ENCODE assay signal across 8 mouse cellular contexts in the genomic region with DNA sequence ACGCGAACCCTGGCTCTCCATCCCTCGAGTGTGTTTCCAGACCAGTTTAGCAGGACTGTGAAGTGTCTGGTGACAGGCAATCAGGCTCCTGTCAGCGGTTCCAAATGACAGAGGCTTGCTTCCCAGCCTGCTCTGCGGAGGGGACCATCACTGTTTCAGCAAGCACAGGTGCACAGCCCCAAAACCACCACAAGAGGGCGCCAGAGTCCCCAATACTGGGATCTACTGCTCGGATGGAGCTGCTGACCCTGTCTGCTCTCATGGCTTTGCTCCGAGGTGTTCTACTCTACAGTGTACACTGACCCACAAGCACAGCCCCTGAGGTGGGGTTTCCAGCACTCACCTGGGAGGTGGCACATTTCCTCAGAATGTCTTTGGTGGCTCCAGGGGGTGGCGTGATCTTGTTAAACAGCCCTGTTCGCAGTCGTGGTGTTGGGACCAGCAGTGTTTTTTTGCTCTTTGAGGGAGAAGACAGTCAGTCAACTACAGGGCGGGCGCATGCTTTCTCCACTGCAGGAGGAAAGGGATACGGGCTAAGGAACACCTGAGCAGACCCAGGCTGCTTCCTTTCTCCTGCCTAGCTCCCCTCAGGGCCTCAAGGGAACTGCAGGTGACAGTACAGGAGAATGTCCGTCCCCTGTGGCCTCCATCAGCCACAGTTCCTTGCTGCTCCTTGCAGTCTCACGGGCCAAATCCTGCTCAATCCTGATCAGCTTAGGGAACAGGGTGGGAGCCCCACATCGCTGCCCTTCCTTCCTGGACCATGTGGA. TPM values are rescaled to one million over a fixed set of nuclear protein-coding genes. Genes with fewer than 3 reads are reported as not detected.
A peak's percentile ranks its signal among the peaks of the same experiment; 100 is the strongest.
DNase-seq lines count a peak whose midpoint lies in the region; ATAC-seq and TF ChIP-seq lines count a peak whose summit lies in the region.
"Had no signal": no experiment of that assay in that cellular context is flagged by ENCODE, and none has a peak within 500 bp of the region (broad histone marks: within the 10 kb centered on the region; RNA-seq: fewer than 3 reads in every experiment).

No protein-coding gene starts in this region.

- WGBS in forebrain, embryonic 11.5 days: 50% methylated on average over 17 of the region's 17 CpGs
- WGBS in heart, embryonic 15.5 days: 41% methylated on average over 17 of the region's 17 CpGs

- H3K27ac ChIP-seq in forebrain, embryonic 11.5 days (ENCODE audit: low read depth, low read length): no peak overlapping the region
- no peak overlapping the region for H3K27ac ChIP-seq in heart, embryonic 15.5 days
- H3K27ac ChIP-seq: macrophage had no signal

- peak; percentile 99 for TF ChIP-seq CTCF in brain, embryonic 14.5 days (IDR thresholded peaks at IDR 0.05; ENCODE audit: borderline replicate concordance, extremely low read depth, insufficient read depth, insufficient read length)

- peaks cover 5% of the 10 kb centered on the region; the same call in 1 of the 2 replicates for H3K4me1 ChIP-seq in forebrain, embryonic 11.5 days (replicated peaks; ENCODE audit: control insufficient read depth, insufficient read depth, low read length)
- peaks cover 33% of the 10 kb centered on the region for H3K4me1 ChIP-seq in heart, embryonic 15.5 days (replicated peaks)

- no peak for TF ChIP-seq POLR2A in brain, embryonic 14.5 days (IDR thresholded peaks at IDR 0.05; ENCODE audit: borderline replicate concordance, extremely low read depth, insufficient read depth, insufficient read length, poor library complexity, severe bottlenecking)

- peak; percentile 57 for DNase-seq in Muller cell, postnatal 12 days (ENCODE audit: inconsistent ontology term)
- peak; percentile 73 for DNase-seq in brain, embryonic 14.5 days (ENCODE audit: low read depth)
- peak; percentile 92 for DNase-seq in forebrain, embryonic 11.5 days (ENCODE audit: low spot score)
- peak; percentile 43 to 79 for DNase-seq in layer of hippocampus, adult 18-20 months (ENCODE audit: low spot score in 2 of 2)
- DNase-seq in lung, postnatal 25 days (ENCODE audit: low spot score): peak; percentile 71
- peak; percentile 54 for DNase-seq in skeletal muscle tissue, adult 2 months (ENCODE audit: low read depth, low spot score)

- H3K36me3 ChIP-seq in forebrain, embryonic 11.5 days (ENCODE audit: control insufficient read depth, insufficient read depth, low read length): peaks cover 5% of the 10 kb centered on the region; the same call in 1 of the 2 replicates
- H3K36me3 ChIP-seq in heart, embryonic 15.5 days: peaks cover 45% of the 10 kb centered on the region

- H3K4me2 ChIP-seq in forebrain, embryonic 11.5 days (ENCODE audit: low read depth, low read length, severe bottlenecking): no peak overlapping the region
- no peak overlapping the region for H3K4me2 ChIP-seq in heart, embryonic 15.5 days

- H3K27me3 ChIP-seq in forebrain, embryonic 11.5 days (ENCODE audit: control insufficient read depth, insufficient read depth, low read length): no peaks in the 10 kb centered on the region
- peaks cover 10% of the 10 kb centered on the region; the same call in 1 of the 2 replicates for H3K27me3 ChIP-seq in heart, embryonic 15.5 days

- ATAC-seq in forebrain, embryonic 11.5 days (replicated peaks; ENCODE audit: low FRiP score): peak; percentile 29; the same call in 1 of the 2 replicates
- peak; percentile 60 for ATAC-seq in heart, embryonic 15.5 days (replicated peaks; ENCODE audit: insufficient number of reproducible peaks, insufficient read depth, low FRiP score, low read depth)

- H3K9ac ChIP-seq in forebrain, embryonic 11.5 days (ENCODE audit: low read length): no peak overlapping the region
- H3K9ac ChIP-seq in heart, embryonic 15.5 days: no peak overlapping the region

- no peak overlapping the region for H3K4me3 ChIP-seq in forebrain, embryonic 11.5 days (ENCODE audit: low read depth, low read length)
- no peak overlapping the region for H3K4me3 ChIP-seq in heart, embryonic 15.5 days

- H3K9me3 ChIP-seq in forebrain, embryonic 11.5 days (ENCODE audit: control insufficient read depth, low read length): no peaks in the 10 kb centered on the region
- H3K9me3 ChIP-seq in heart, embryonic 15.5 days (replicated peaks): no peaks in the 10 kb centered on the region

RNA-seq across cellular contexts. Expression of gene Mthfsd, which starts 4.0 kb away (rescaled TPM):
- polyA plus RNA-seq in brain, embryonic 14.5 days (2012; rRNA removed): 81.0 and 120 TPM in 2 replicates
- polyA plus RNA-seq in forebrain, embryonic 11.5 days (2014; fragmentation: Nextera tagmentation; extraction: Ambion mirVana): 52.8 and 58.7 TPM in 2 replicates
- 29.7 and 38.2 TPM in 2 replicates for polyA plus RNA-seq in heart, embryonic 15.5 days (2015; fragmentation: Nextera tagmentation; extraction: Ambion mirVana)
- total RNA-seq in layer of hippocampus, adult 18-20 months (2021): 10 to 100 TPM; 36.6 to 37.2 TPM

RNA-seq across cellular contexts. Expression of gene Foxc2, which starts 11.7 kb away (rescaled TPM):
- 1.4 and 3.5 TPM in 2 replicates for polyA plus RNA-seq in brain, embryonic 14.5 days (2012; rRNA removed)
- 6.1 and 6.3 TPM in 2 replicates for polyA plus RNA-seq in forebrain, embryonic 11.5 days (2014; fragmentation: Nextera tagmentation; extraction: Ambion mirVana)
- 6.4 and 8.5 TPM in 2 replicates for polyA plus RNA-seq in heart, embryonic 15.5 days (2015; fragmentation: Nextera tagmentation; extraction: Ambion mirVana)
- total RNA-seq in layer of hippocampus, adult 18-20 months (2021): under 1 TPM; 0.69 to 0.96 TPM
- polyA plus RNA-seq: macrophage had no signal

RNA-seq across cellular contexts. Expression of gene Foxf1, which starts 20.0 kb away (rescaled TPM):
- 1.2 and 1.3 TPM in 2 replicates for polyA plus RNA-seq in brain, embryonic 14.5 days (2012; rRNA removed)
- polyA plus RNA-seq in forebrain, embryonic 11.5 days (2014; fragmentation: Nextera tagmentation; extraction: Ambion mirVana): 0.17 and 0.91 TPM in 2 replicates
- polyA plus RNA-seq in heart, embryonic 15.5 days (2015; fragmentation: Nextera tagmentation; extraction: Ambion mirVana): 3.3 and 9.6 TPM in 2 replicates
- total RNA-seq in layer of hippocampus, adult 18-20 months (2021): under 1 TPM; 0.48 to 0.92 TPM

RNA-seq across cellular contexts. Expression of gene Foxl1, which starts 23.5 kb away (rescaled TPM):
- 0.20 and 0.37 TPM in 2 replicates for polyA plus RNA-seq in brain, embryonic 14.5 days (2012; rRNA removed)
- 0.39 and 0.81 TPM in 2 replicates for polyA plus RNA-seq in forebrain, embryonic 11.5 days (2014; fragmentation: Nextera tagmentation; extraction: Ambion mirVana)
- polyA plus RNA-seq in heart, embryonic 15.5 days (2015; fragmentation: Nextera tagmentation; extraction: Ambion mirVana): 0.34 and 0.94 TPM in 2 replicates
- total RNA-seq in layer of hippocampus, adult 18-20 months (2021): not detected
- polyA plus RNA-seq: macrophage had no signal
